Mouse (Mus musculus): ENCODE measurements around the gene Rtn4r. TPM values are rescaled to one million over a fixed set of nuclear protein-coding genes. Genes with fewer than 3 reads are reported as not detected.

Rtn4r gene
- polyA plus RNA-seq, 1 experiment: not detected

DNA sequence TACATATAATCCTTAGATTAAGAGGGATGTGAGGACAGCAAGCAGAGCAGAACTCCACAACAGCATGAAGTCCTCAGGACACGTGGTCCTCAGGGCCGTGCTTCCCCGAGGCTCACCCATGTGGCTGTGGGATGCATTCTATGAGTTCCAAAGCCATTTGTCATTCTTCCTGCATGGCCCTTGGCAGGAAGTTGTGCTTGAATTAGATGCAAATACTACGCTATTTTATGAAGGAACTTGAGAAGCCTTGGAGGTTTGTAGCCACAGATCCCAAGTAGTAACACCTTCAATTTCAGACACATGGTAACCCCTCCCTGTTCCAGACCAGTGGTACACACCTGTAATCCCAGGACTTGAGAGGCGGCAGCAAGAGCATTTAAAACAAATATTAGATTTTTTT, 31.1 kb upstream of the Rtn4r start:
- TF ChIP-seq POLR2A (IDR thresholded peaks at IDR 0.05; ENCODE audit: borderline replicate concordance, low read depth, low read length) (no peak), CTCF (IDR thresholded peaks at IDR 0.05; ENCODE audit: low read depth, low read length) (no peak)
- no peaks in the 10 kb centered on the region for H3K4me1 ChIP-seq (ENCODE audit: control insufficient read depth, insufficient read depth, low read length)
- H3K27ac ChIP-seq (ENCODE audit: insufficient read depth, low read depth, low read length): no peak overlapping the region
- no peak overlapping the region for H3K4me3 ChIP-seq (ENCODE audit: insufficient read depth, low read length)

GRCm38 (mm10) chr16:18102816-18103215, 24.6 kb upstream of the Rtn4r start:
- Histone ChIP-seq H3K27ac (ENCODE audit: insufficient read depth, low read depth, low read length) (no peak overlapping the region), H3K4me1 (ENCODE audit: control insufficient read depth, insufficient read depth, low read length) (no peaks in the 10 kb centered on the region), H3K4me3 (ENCODE audit: insufficient read depth, low read length) (no peak overlapping the region)
- no peak for TF ChIP-seq POLR2A (IDR thresholded peaks at IDR 0.05; ENCODE audit: borderline replicate concordance, low read depth, low read length)
- TF ChIP-seq CTCF (IDR thresholded peaks at IDR 0.05; ENCODE audit: low read depth, low read length): no peak

- H3K27ac ChIP-seq (ENCODE audit: insufficient read depth, low read depth, low read length): no peak overlapping the region
- TF ChIP-seq POLR2A (IDR thresholded peaks at IDR 0.05; ENCODE audit: borderline replicate concordance, low read depth, low read length) (no peak), CTCF (IDR thresholded peaks at IDR 0.05; ENCODE audit: low read depth, low read length) (no peak)
These were observed 24.1 kb upstream of the Rtn4r start for GRCm38 (mm10) chr16:18103366-18103765.

GRCm38 (mm10) chr16:18103808-18104207, 23.6 kb upstream of the Rtn4r start:
- no peaks in the 10 kb centered on the region for H3K4me1 ChIP-seq (ENCODE audit: control insufficient read depth, insufficient read depth, low read length)
- H3K4me3 ChIP-seq (ENCODE audit: insufficient read depth, low read length): no peak overlapping the region
- TF ChIP-seq CTCF (IDR thresholded peaks at IDR 0.05; ENCODE audit: low read depth, low read length) (no peak), POLR2A (IDR thresholded peaks at IDR 0.05; ENCODE audit: borderline replicate concordance, low read depth, low read length) (no peak)
- H3K27ac ChIP-seq (ENCODE audit: insufficient read depth, low read depth, low read length): no peak overlapping the region

More at GRCm38 (mm10) chr16:18103366-18103765, 24.1 kb upstream of the Rtn4r start:
- no peaks in the 10 kb centered on the region for H3K4me1 ChIP-seq (ENCODE audit: control insufficient read depth, insufficient read depth, low read length)
- no peak overlapping the region for H3K4me3 ChIP-seq (ENCODE audit: insufficient read depth, low read length)

GRCm38 (mm10) chr16:18108221-18108966, 19.0 kb upstream of the Rtn4r start:
- Histone ChIP-seq H3K4me1 (ENCODE audit: control insufficient read depth, insufficient read depth, low read length) (no peaks in the 10 kb centered on the region), H3K4me3 (ENCODE audit: insufficient read depth, low read length) (no peak overlapping the region), H3K27ac (ENCODE audit: insufficient read depth, low read depth, low read length) (no peak overlapping the region)
- TF ChIP-seq POLR2A (IDR thresholded peaks at IDR 0.05; ENCODE audit: borderline replicate concordance, low read depth, low read length) (no peak), CTCF (IDR thresholded peaks at IDR 0.05; ENCODE audit: low read depth, low read length) (peak; percentile 69; the same call in 1 of the 2 replicates)

- H3K4me3 ChIP-seq (ENCODE audit: insufficient read depth, low read length): no peak overlapping the region
- H3K4me1 ChIP-seq (ENCODE audit: control insufficient read depth, insufficient read depth, low read length): no peaks in the 10 kb centered on the region
- no peak for TF ChIP-seq CTCF (IDR thresholded peaks at IDR 0.05; ENCODE audit: low read depth, low read length)
- no peak overlapping the region for H3K27ac ChIP-seq (ENCODE audit: insufficient read depth, low read depth, low read length)
These were observed 16.4 kb upstream of the Rtn4r start for GRCm38 (mm10) chr16:18111042-18111441.

GRCm38 (mm10) chr16:18116467-18116866, 11.0 kb upstream of the Rtn4r start:
- Histone ChIP-seq H3K4me1 (ENCODE audit: control insufficient read depth, insufficient read depth, low read length) (peaks cover 5% of the 10 kb centered on the region), H3K4me3 (ENCODE audit: insufficient read depth, low read length) (no peak overlapping the region), H3K27ac (ENCODE audit: insufficient read depth, low read depth, low read length) (no peak overlapping the region)
- TF ChIP-seq POLR2A (IDR thresholded peaks at IDR 0.05; ENCODE audit: borderline replicate concordance, low read depth, low read length) (no peak), CTCF (IDR thresholded peaks at IDR 0.05; ENCODE audit: low read depth, low read length) (no peak)

- no peak for TF ChIP-seq POLR2A (IDR thresholded peaks at IDR 0.05; ENCODE audit: borderline replicate concordance, low read depth, low read length)
- TF ChIP-seq CTCF (IDR thresholded peaks at IDR 0.05; ENCODE audit: low read depth, low read length): no peak
These were observed 9.2 kb upstream of the Rtn4r start for GRCm38 (mm10) chr16:18118285-18118684.

DNA sequence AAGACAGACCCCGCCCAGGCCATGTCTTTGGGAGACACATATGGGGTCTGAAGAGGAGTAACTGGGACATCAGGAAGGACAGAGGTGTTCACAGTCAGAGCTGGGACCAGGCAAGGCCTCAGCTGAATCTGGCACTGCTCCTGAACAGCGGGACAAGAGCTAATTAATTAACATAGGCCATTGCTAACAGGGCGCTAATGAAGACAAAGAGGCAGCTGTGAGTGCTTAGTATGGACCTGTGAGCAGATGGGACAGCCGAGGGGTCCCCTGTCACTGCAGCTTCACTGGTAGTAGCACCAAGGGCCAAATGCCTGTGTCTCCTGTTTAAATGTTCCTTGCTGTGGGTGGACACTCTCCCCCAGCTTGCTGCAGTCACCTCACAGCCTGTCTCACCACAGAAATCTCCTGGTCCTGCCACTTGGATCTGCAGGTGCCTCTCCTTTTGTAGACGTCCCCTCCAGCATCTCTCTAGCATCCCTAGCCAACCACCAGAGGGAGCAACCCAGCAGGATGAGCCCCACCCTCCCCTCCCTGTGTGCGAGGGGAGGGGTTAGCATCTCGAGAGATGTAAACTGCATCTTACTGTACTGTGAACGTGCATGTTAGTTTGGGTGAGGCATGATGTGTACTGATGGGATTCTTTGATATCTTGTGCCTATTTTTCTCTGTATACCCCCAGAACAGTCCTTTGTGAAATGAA, 8.3 kb upstream of the Rtn4r start:
- TF ChIP-seq CTCF (IDR thresholded peaks at IDR 0.05; ENCODE audit: low read depth, low read length): peak; percentile 26; the same call in 1 of the 2 replicates
- no peak for TF ChIP-seq POLR2A (IDR thresholded peaks at IDR 0.05; ENCODE audit: borderline replicate concordance, low read depth, low read length)
- Histone ChIP-seq H3K4me1 (ENCODE audit: control insufficient read depth, insufficient read depth, low read length) (peaks cover 9% of the 10 kb centered on the region), H3K4me3 (ENCODE audit: insufficient read depth, low read length) (no peak overlapping the region), H3K27ac (ENCODE audit: insufficient read depth, low read depth, low read length) (no peak overlapping the region)

More at GRCm38 (mm10) chr16:18118285-18118684, 9.2 kb upstream of the Rtn4r start:
- Histone ChIP-seq H3K27ac (ENCODE audit: insufficient read depth, low read depth, low read length) (no peak overlapping the region), H3K4me3 (ENCODE audit: insufficient read depth, low read length) (no peak overlapping the region), H3K4me1 (ENCODE audit: control insufficient read depth, insufficient read depth, low read length) (peaks cover 5% of the 10 kb centered on the region)

DNA sequence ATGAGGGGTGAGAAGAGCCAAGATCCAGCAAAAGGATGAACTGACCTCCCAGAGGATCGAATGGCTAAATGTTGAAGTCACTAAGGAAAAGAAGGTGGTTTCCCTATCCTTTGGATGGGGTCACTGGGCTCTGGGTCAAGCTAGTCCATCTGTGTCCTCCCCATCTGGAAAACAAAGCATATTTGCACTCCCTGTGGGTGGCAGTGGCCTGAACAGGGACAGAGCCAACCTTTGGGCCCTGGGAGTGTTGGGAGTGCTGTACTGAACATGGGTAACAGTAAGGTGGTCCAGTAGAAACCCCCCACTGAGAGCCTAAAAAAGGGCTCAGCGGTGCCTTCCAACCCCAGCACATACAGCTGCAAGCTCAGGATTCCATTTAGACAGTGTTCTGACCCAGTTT, 4.7 kb upstream of the Rtn4r start:
- Histone ChIP-seq H3K4me3 (ENCODE audit: insufficient read depth, low read length) (no peak overlapping the region), H3K27ac (ENCODE audit: insufficient read depth, low read depth, low read length) (no peak overlapping the region), H3K4me1 (ENCODE audit: control insufficient read depth, insufficient read depth, low read length) (peaks cover 16% of the 10 kb centered on the region)
- TF ChIP-seq CTCF (IDR thresholded peaks at IDR 0.05; ENCODE audit: low read depth, low read length) (no peak), POLR2A (IDR thresholded peaks at IDR 0.05; ENCODE audit: borderline replicate concordance, low read depth, low read length) (no peak)
